Mouse (Mus musculus) embryonic fibroblast, embryonic 13.5 days (primary cell): ENCODE data around the gene Anapc5.

Experiments used
- CTCF ChIP-seq: IDR thresholded peaks from 2 replicates; pipeline ENCODE4 v1.5.1; 2011; ENCODE audit warnings: mild to moderate bottlenecking, control low read depth, low read length, moderate library complexity, borderline replicate concordance; ENCODE audit not compliant: insufficient read depth
- POLR2A ChIP-seq: IDR thresholded peaks from 2 replicates; pipeline ENCODE4 v1.6.1; 2011; ENCODE audit warnings: low read depth, mild to moderate bottlenecking, control low read depth, low read length, moderate library complexity

- TF ChIP-seq POLR2A (no peak), CTCF (no peak)
Measured at GRCm38 (mm10) chr5:122823976-122824375, 2.8 kb upstream of the Anapc5 start.
